Mouse (Mus musculus) fat pad, adult 2 months (tissue): ENCODE measurements around the gene Adssl1.

Experiments
- DNase-seq: peaks from one replicate; pipeline ENCODE4 v3.0.0-alpha.2; 2011; ENCODE audit warnings: low read depth, low spot score; ENCODE audit errors: extremely low read depth

Adssl1 gene

DNA sequence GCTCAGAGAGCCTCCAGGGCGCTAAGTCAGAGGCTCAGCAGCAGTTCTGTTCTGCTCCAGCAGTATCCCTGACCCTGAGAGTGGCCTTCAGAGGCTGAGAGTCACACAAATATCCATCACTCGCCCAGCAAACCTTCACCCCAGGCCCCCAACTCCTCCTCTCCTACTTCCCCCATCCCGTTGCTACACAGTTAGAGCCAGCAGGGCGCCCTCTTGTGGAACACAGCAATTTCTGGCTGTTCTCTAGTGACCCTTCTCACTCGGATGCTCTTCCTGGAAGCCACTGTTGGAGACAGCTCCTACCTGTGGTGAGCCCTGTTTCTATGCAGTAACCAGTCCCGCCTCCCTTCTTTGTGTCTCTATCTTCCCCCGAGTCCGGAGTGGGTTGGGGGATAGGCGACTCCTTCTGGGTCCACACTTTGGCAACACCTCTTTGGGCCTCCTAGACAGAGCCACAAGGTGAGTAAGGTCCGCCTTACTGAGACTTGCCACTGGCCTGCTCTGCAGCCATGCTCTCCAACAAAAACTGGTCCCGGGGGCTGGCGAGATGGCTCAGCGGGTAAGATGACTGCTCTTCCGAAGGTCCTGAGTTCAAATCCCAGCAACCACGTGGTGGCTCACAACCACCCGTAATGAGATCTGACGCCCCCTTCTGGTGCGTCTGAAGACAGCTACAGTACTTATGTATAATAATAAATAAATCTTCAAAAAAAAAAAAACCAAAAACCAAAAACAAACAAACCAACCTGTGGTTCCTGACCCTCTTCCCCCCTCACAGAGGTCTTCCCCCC, 55.6 kb downstream of the Adssl1 start:
- DNase-seq: no peak

DNA sequence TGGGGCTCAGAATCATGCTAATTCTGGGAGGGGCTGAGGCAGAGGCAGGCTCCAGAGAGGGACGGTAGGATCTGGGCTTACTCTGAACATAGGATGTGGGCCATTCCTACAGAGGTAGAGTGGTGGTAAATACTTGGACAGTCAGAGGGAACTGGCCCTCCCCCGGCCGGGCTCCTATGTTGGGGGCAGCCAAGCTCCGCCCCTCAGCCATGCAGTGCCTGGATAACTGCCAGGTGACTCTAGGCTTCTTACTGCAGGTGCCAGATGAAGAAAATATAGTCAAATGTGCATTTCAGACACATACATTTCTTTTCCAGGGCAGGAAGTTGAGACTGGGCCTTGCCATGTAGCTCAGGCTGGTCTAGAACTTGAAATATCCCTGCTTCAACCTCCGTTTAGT, 57.2 kb downstream of the Adssl1 start:
- no peak for DNase-seq

DNA sequence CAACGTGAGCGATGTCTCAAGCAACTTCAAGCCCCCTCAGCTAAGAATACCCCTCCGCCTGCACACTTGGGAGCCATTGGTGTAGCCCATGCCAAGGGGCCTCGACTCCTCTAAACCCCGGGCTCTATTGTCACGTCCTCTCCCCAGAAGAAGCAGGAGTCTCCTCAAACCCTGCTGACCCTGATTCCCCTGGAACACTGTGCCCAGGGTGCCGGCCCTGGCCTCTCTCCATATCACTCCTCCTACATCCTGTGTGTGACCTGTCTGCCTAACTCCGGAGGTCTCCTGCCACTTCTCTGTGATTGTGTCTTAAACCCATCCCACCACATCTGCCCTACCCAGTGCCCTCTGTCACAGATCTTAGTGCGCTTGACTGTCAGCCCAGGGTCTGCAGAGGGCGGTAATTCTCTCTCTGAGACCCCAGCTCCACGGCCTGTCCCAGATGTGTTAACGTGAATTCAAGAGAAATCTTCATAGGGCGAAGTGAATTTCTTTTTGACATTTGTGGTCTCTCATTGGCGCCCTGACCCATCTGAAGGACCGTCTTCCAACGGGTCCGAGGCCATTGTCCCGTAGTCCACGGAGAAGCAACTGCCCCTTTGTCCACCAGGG, 58.2 kb downstream of the Adssl1 start:
- no peak for DNase-seq

DNA sequence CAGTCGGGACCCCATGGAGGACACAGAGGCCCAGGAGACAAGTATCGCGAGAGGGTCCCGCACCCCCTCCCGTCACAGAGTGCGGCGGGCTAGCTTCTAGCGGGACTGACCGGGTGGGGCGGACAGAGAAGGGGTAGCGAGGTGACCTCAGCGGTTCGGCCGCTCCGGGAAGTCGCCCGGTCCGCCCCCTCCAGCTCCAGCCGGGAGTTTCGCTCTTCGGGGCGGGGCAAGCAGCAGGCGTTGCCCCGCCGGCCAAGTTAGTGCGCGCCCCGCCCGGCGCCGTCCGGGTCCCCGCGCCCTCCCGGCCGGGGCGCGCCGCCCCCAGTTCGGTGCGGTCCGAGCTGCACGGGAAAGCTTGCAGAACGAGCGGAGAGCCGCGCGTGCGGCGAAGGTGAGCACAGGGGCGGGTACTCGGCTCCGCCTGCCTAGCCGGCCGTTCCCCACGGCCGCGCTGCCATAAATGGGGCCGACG, 58.7 kb downstream of the Adssl1 start, which contains the start of gene Zbtb42:
Gene Zbtb42, plus strand, starts transcription at position 274 of the 472 bp plus-strand sequence.
- DNase-seq: no peak

DNA sequence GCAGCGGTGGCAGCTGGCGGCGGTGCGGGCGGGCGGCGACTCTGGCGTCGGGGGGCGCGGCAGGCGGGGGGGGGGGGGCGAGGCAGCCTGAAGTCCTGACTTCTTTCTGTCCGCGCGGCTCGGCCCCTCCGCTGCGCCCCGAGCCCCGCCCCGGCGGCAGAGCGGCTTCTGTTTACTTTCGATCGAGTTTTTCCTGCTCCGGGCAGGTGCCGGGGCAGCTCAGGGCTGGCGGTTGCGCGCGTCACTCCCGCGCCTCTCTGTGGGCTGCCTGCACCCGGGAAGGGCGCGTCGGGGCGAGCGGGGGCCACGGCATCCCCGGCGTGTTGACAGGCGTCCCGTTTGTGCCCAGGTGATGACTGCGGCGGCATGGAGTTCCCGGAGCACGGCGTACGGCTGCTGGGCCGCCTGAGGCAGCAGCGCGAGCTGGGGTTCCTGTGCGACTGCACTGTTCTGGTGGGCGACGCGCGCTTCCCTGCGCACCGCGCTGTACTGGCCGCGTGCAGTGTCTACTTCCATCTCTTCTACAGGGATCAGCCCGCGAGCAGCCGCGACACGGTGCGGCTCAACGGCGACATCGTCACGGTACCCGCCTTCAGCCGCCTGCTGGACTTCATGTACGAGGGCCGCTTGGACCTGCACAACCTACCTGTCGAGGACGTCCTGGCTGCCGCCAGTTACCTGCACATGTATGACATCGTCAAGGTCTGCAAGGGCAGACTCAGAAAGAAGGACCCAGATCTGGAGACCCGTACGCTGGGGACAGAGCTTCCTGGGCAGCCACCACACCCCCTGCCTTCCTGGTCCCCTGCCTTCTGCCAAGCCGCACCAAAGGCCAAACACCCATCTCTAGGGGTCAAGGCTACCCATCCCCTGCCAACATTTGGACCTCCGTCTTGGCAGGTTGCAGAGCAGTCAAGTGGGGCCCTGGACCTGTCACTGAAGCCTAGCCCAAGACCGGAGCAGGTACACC, 59.5 kb downstream of the Adssl1 start:
- no peak for DNase-seq

DNA sequence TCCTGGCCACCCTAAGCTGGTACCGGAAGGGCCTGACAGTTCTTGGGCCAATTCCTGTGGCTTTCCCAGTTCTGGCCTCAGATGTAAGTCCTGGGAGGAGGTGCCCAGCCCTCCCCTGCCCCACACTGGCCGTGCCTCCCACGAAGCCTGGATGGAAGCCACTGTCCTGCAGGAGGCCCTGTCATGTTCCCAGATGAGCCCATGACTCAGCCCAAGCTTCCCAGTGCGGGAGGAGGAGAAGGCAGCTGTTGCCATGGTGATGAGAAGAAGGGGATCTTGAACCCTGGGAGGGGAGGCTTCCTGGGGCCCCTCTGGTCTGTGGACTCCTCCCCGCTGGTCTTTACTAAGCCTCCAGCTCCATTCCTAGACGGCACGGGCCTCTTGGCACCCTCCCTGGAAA, 63.5 kb downstream of the Adssl1 start:
- no peak for DNase-seq

DNA sequence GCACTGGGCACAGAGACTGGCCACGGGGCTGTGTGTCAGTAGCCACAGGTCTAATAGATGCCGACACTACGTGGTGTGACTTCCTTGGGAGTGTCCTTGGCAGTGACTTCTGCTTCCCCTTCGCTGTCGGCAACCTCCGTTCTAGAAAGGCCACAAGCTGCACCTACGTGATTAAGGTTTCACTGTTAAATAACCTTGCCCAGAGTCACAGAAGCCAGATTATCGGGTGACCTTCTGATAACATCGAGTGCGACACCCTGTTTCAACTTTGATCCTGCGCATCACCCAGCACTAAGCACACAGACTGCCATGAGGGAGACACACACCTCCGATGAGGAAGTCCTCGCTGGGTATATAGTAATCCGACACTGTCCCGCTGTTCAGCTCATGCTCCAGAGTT, 68.6 kb downstream of the Adssl1 start:
- DNase-seq: no peak
